Mouse (Mus musculus) granulocyte monocyte progenitor cell, adult 5-6 weeks (primary cell): ENCODE measurements around the gene BC055324. TPM values are rescaled to one million over a fixed set of nuclear protein-coding genes. Genes with fewer than 3 reads are reported as not detected.

ENCODE experiments used
- ATAC-seq: replicated peaks from 2 replicates; pipeline ENCODE4 v1.8.0; 2016; ENCODE audit warnings: mild to moderate bottlenecking, moderate TSS enrichment, inconsistent platforms; ENCODE audit not compliant: poor library complexity, severe bottlenecking
- total RNA-seq, 2 experiments: library from RNA; stranded (forward) in 1 of 2; stranded (reverse) in 1 of 2; fragments of 200-712, 200-1000 nt in 1 of 2; fragments of >200 nt in 1 of 2; fragmentation: Nextera tagmentation in 1 of 2; gene quantifications; 2 replicates each; pipeline ENCODE4 v1.2.3; 2014 to 2017

Gene BC055324
- total RNA-seq, 2 experiments from 2014 or later = 15.0 to 28.5 TPM

GRCm38 (mm10) chr1:163958036-163958435 lies 36.6 kb downstream of the BC055324 start:
- ATAC-seq = no peak

DNA sequence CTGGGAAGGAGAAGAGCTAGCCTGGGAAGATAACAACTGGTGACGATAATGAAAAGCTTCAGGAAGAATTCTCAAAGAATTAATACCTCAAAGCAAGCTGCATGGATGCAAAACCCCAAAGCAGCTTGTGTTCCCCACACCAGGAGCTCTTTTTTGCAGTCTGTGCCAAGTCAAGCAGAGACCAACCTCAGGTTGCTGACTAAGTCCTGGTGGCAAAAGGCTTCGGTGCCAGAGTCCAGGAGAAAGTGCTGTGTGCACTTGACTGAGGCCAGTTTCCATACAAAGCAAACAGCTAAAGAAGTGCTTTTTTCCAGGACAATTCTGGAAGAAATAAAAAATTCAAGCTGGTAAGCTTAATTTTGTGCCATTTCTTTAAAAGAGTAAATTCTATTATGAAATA lies 41.2 kb downstream of the BC055324 start:
- no peak for ATAC-seq

- no peak for ATAC-seq
Observed at GRCm38 (mm10) chr1:163942056-163942455, 52.5 kb downstream of the BC055324 start.

GRCm38 (mm10) chr1:163934591-163934990 lies 60.0 kb downstream of the BC055324 start:
- no peak for ATAC-seq

GRCm38 (mm10) chr1:163931801-163932200 lies 62.8 kb downstream of the BC055324 start:
- no peak for ATAC-seq

DNA sequence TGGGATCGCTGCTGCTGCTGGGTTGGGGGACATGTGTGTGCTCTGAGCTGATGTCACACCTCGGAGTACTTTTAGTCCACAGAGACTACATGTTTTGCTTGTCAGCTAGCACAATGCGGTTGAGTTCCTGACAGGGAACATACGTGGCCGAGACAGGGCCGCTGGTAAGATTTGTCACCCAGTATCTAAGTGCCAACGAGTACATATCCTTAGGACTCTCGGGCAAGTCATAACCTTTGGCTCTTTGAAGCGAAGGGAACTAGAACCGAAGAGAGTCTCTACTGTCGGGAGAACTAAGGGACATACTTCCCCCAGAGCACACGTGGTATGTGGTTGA lies 64.2 kb downstream of the BC055324 start:
- peak; percentile 28 for ATAC-seq

DNA sequence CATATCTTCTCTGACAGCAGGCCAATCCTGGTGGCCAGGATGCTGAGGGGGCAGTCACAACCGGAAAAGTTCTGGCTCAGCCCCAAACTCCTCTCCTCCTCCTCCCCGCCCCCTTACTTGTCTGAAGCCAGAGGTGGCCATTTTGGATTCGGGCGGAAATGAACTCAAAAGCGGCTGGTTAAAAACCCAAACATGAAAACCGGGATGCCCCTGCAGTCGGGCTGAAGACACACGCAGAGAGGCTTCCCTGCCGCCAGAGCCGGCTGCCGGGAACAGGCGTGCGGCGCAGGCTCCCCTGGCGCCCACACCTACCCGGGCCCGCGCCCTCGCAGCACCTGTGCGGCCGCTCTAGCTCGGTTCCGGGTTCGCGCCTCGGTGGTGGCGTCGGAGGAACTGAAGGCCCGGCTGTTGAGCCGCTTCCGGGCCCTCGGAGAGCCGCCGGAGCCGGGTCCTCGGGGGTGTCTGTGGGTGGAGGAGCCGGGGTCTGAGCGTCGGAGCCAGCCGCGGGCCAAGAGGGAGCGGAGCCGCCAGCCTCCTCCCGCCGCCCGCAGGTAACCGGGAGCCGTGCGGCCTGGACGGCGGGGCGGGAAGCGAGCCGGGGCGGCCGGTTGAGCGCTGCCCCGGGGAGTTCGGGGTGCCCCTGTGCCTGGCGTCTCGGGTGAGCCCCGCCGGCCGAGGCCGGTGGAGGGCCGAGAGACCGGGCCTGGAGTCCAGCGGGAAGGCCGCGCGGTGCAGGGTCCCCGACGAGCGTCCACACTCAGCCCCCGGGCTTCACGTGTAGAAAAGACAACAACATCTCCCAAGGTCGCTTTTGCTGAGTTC lies 64.7 kb downstream of the BC055324 start:
- ATAC-seq = peak; percentile 80

- ATAC-seq = no peak
Observed at GRCm38 (mm10) chr1:163928846-163929245, 65.8 kb downstream of the BC055324 start, which contains the start of gene Scyl3. Gene Scyl3, plus strand, starts transcription at chr1:163929100.

DNA sequence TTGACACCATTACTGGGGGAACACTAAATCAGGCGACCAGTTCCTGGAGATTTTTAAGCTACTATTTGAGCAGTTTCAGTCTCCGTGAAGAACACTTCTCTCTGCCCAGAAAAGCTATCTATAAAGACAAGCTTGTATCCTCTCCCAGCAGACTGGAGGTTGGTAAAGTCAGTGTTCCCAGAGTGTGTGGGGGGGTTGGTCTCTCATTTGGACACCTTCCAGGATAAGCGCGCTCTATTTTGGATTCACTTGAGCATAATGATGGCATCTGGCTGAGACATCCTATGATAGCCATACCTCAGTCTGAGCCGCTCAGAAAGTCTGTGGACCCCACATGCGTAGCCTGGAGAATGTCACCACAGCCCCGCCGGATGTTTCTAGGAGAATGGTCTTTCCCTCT lies 70.5 kb downstream of the BC055324 start:
- no peak for ATAC-seq

- ATAC-seq = no peak
Observed at GRCm38 (mm10) chr1:163917349-163918160, 77.0 kb downstream of the BC055324 start.

GRCm38 (mm10) chr1:163911981-163912380 lies 82.6 kb downstream of the BC055324 start:
- no peak for ATAC-seq

DNA sequence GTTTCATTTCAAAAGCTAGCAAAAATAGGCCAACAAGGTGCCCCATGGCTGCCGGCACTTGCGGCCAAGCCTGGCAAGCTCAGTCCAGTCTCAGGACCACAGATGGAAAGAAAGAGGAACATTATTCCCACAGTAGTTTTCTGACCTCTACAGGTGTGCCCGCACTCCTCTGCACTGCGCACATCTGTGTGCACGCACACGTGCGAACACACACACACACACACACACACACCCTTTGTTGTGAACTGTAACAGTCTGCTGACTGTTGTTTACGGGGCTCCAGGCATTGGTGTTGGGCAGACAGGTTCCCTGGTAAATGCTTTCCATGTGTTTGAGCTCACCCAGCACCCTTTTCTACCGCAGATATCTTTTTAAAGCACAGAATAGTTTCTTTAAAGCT lies 83.8 kb downstream of the BC055324 start:
- 0 out of 2 replicates have a peak, but pooled peaks have one; percentile 33 for ATAC-seq

GRCm38 (mm10) chr1:163910343-163910742 lies 84.3 kb downstream of the BC055324 start:
- ATAC-seq = peak; percentile 97

DNA sequence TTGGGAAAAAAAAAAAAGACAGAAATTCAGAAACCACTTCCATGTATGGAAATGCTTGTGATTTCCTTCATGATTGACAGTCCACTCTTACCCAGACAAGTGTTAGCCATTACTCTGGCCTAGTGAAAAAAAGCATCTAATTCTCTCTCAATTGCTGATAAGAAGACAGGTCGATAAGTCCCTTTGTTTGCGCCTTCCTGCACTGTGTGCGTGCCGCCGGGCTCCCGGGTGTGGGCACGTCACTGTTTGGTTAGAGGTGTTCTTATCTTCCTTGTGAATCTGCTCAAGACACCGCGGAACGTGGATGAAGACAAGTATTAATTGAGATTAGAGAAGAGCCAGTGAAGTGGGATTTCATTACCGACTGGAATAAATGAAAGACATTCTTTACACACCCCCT lies 86.2 kb downstream of the BC055324 start:
- no peak for ATAC-seq

DNA sequence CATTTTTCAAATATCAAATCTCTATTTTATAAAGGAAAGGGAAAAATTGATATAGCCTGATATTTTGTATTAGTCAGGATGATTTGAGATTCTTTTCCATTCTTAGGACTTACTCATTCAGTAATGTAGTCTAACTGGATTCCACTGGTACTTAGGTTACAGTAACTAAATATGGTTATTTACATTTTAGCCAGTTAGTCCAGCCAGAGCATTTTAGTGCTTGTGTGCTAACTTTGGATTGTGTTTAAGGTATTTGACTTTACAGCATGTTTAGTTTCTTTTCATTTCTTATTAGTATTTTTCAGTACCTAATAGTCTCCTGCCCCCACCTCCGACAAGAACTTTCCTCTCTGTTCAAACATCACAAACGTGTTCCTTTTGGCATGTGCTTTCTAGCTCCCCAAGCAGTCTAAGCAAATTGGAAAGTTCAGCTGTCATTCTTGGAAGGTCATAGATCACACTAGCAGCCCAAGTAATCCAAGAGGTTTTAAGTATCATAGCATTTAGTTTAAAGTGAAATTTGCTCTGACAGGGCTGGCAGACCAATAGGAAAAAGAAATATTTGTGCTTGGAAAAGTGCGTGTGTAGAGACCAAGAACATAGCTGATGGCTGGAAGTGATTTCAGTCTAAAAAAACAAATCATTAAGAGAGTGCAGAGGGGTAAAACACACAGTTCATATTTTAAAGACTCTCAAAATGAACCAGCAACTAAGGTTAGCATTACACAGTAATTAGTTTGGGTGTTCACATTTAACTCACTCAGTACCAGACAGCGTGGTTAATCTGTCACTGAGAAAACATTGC lies 87.4 kb downstream of the BC055324 start:
- no peak for ATAC-seq

GRCm38 (mm10) chr1:163903411-163903810 lies 91.2 kb downstream of the BC055324 start:
- ATAC-seq = no peak

GRCm38 (mm10) chr1:163900168-163900567 lies 94.4 kb downstream of the BC055324 start:
- peak; percentile 76 for ATAC-seq

- ATAC-seq = peak; percentile 83
Observed at GRCm38 (mm10) chr1:163899575-163899974, 95.0 kb downstream of the BC055324 start.

- ATAC-seq = no peak
Observed at GRCm38 (mm10) chr1:163898291-163898764, 96.3 kb downstream of the BC055324 start.
